Mouse (Mus musculus) left cerebral cortex, postnatal 14 days (tissue): ENCODE data around the gene Hsp90b1. TPM values are rescaled to one million over a fixed set of nuclear protein-coding genes. Genes with fewer than 3 reads are reported as not detected.
"Not testable (repeated sequence)": the region's sequence is repeated elsewhere in the genome, so short reads cannot be mapped to it uniquely, and the experiment has no call there.

Experiments
- DNase-seq, 2 experiments: peaks; one replicate each; pipeline ENCODE4 v3.0.0; 2021 to 2022; ENCODE audit warnings: low spot score in 2 of 2, mixed read lengths in 1 of 2
- intact Hi-C: fragments of 180-260 bp; cut with DNase I; formaldehyde crosslinking; loops from one replicate; pipeline ENCODE4 v1.15.1; 2025
- long read RNA-seq, 2 experiments: library from polyadenylated mRNA; stranded (forward); transcript quantifications; one replicate each; pipeline ENCODE4 v2.0.0; 2021
- total RNA-seq, 2 experiments: library from RNA; stranded (reverse); gene quantifications; 2 replicates each; pipeline ENCODE4 v1.2.3; 2021

Gene Hsp90b1
- 100 to 1,000 TPM; 291 to 292 TPM for total RNA-seq
- long read RNA-seq, experiment 1, transcript Hsp90b1-201 (18 exons, 2,825 nt), result major isoform, 173 of 207 reads
- long read RNA-seq, experiment 1, partial matches to known transcripts, result 25 of 207 reads
- long read RNA-seq, experiment 1, other reads (novel, unspliced or antisense), result 9 of 207 reads
- long read RNA-seq, experiment 2, transcript Hsp90b1-201 (18 exons, 2,825 nt), result major isoform, 137 of 164 reads
- long read RNA-seq, experiment 2, partial matches to known transcripts, result 15 of 164 reads
- long read RNA-seq, experiment 2, other reads (novel, unspliced or antisense), result 12 of 164 reads

- peak; percentile 99 to 100 for DNase-seq
- intact Hi-C loops, result loop anchor here (2.0 kb wide), 1 partner anchor 73 kb away; the partner anchor contains the start of gene Nt5dc3
Observed at GRCm38 (mm10) chr10:86705318-86705921, at the start of gene Hsp90b1, which contains the start of gene Ttc41. Hsp90b1 (minus strand) TSS chr10:86705509. Ttc41 (plus strand) TSS chr10:86705811.

GRCm38 (mm10) chr10:86744306-86744705 is 39.0 kb upstream of the Hsp90b1 start:
- no peak for DNase-seq
- intact Hi-C loops, result no loop called here

- intact Hi-C loops, result no loop called here
- DNase-seq, result no peak
Observed at GRCm38 (mm10) chr10:86742918-86743317, 37.6 kb upstream of the Hsp90b1 start.

- intact Hi-C loops, result no loop called here
- DNase-seq, result no peak
Observed at GRCm38 (mm10) chr10:86735036-86735435, 29.7 kb upstream of the Hsp90b1 start.

GRCm38 (mm10) chr10:86731500-86731863 is 26.2 kb upstream of the Hsp90b1 start:
- intact Hi-C loops, result no loop called here
- DNase-seq, result no peak

- intact Hi-C loops, result no loop called here
- peak; percentile 89 for DNase-seq
Observed at GRCm38 (mm10) chr10:86730823-86731499, 25.7 kb upstream of the Hsp90b1 start.

GRCm38 (mm10) chr10:86728176-86728575 is 22.9 kb upstream of the Hsp90b1 start:
- no peak for DNase-seq
- intact Hi-C loops, result no loop called here

GRCm38 (mm10) chr10:86727548-86727980 is 22.3 kb upstream of the Hsp90b1 start:
- intact Hi-C loops, result no loop called here
- DNase-seq, result peak in 1 of 2 experiments; percentile 30

GRCm38 (mm10) chr10:86712156-86712555 is 6.8 kb upstream of the Hsp90b1 start:
- intact Hi-C loops, result no loop called here
- no peak for DNase-seq

GRCm38 (mm10) chr10:86707134-86707533 is 1.8 kb upstream of the Hsp90b1 start:
- DNase-seq, result no peak
- intact Hi-C loops, result no loop called here

- intact Hi-C loops, result loop anchor here (2.0 kb wide), 1 partner anchor 73 kb away; the partner anchor contains the start of gene Nt5dc3
Observed at GRCm38 (mm10) chr10:86705922-86706752, 828 bp upstream of the Hsp90b1 start.

GRCm38 (mm10) chr10:86704589-86705191 is 619 bp downstream of the Hsp90b1 start:
- intact Hi-C loops, result loop anchor here (2.0 kb wide), 1 partner anchor 74 kb away; the partner anchor contains the start of gene Nt5dc3

More at GRCm38 (mm10) chr10:86705922-86706752, 828 bp upstream of the Hsp90b1 start:
- DNase-seq, result no peak

GRCm38 (mm10) chr10:86704141-86704540 is 1.2 kb downstream of the Hsp90b1 start:
- no peak for DNase-seq
- intact Hi-C loops, result loop anchor here (2.0 kb wide), 1 partner anchor 75 kb away; the partner anchor contains the start of gene Nt5dc3

More at GRCm38 (mm10) chr10:86704589-86705191, 619 bp downstream of the Hsp90b1 start:
- DNase-seq, result peak in 1 of 2 experiments; percentile 13

- intact Hi-C loops, result no loop called here
- DNase-seq, result no peak
Observed at GRCm38 (mm10) chr10:86703375-86703774, 1.9 kb downstream of the Hsp90b1 start.

GRCm38 (mm10) chr10:86702312-86702920 is 2.9 kb downstream of the Hsp90b1 start:
- intact Hi-C loops, result no loop called here

GRCm38 (mm10) chr10:86700973-86701372 is 4.3 kb downstream of the Hsp90b1 start:
- intact Hi-C loops, result no loop called here

More at GRCm38 (mm10) chr10:86702312-86702920, 2.9 kb downstream of the Hsp90b1 start:
- DNase-seq, result no peak

GRCm38 (mm10) chr10:86700251-86700650 is 5.1 kb downstream of the Hsp90b1 start:
- intact Hi-C loops, result no loop called here
- DNase-seq, result no peak

More at GRCm38 (mm10) chr10:86700973-86701372, 4.3 kb downstream of the Hsp90b1 start:
- no peak for DNase-seq

GRCm38 (mm10) chr10:86686017-86686360 is 19.3 kb downstream of the Hsp90b1 start:
- DNase-seq, intact Hi-C loops: not testable (repeated sequence)
